Mouse (Mus musculus) central nervous system, embryonic 18 days (tissue): ENCODE results near the gene Olfr1564. TPM values are rescaled to one million over a fixed set of nuclear protein-coding genes. Genes with fewer than 3 reads are reported as not detected.

ENCODE experiments used
- polyA plus RNA-seq: library from polyadenylated mRNA; depleted of rRNA; stranded (reverse); fragments of >200 nt; gene quantifications from 2 replicates; pipeline ENCODE4 v1.2.3, GENCODE M21; 2012; rRNA removed

Gene Olfr1564
- polyA plus RNA-seq, result 0.33 and 0.41 TPM in 2 replicates

GRCm38 (mm10) chr17:33221590-33221989, at the start of gene Olfr1564:
Gene Olfr1564 (minus strand): TSS chr17:33221690.

GRCm38 (mm10) chr17:33264376-33264775, 42.9 kb upstream of the Olfr1564 start, which contains the start of gene Olfr63:
Gene Olfr63 (plus strand): TSS chr17:33264676.

GRCm38 (mm10) chr17:33254530-33255318, 33.2 kb upstream of the Olfr1564 start, which contains the start of gene Zfp955a:
Gene Zfp955a (minus strand): TSS chr17:33255145.

GRCm38 (mm10) chr17:33191002-33191401, 30.5 kb downstream of the Olfr1564 start, which contains the start of gene Olfr239:
Gene Olfr239 (plus strand): TSS chr17:33191302.

GRCm38 (mm10) chr17:33168147-33168546, 53.3 kb downstream of the Olfr1564 start, which contains the start of gene Olfr55:
Gene Olfr55 (plus strand): TSS chr17:33168447.

Other genes with a start within 250 kb of the Olfr1564 start
- gene Zfp952, start 228.6 kb downstream of the Olfr1564 start, polyA plus RNA-seq, result 14.3 and 14.7 TPM in 2 replicates
- 14.8 and 15.6 TPM in 2 replicates for gene Zfp763, start 188.3 kb downstream of the Olfr1564 start, polyA plus RNA-seq
- not detected in 2 replicates for gene 4921501E09Rik, start 153.6 kb downstream of the Olfr1564 start, polyA plus RNA-seq
- 18.3 and 21.0 TPM in 2 replicates for gene Zfp563, start 132.4 kb downstream of the Olfr1564 start, polyA plus RNA-seq
- 0.44 and 0.59 TPM in 2 replicates for gene Morc2b, start 82.0 kb downstream of the Olfr1564 start, polyA plus RNA-seq
- 0.01 TPM in 1 of 2 replicates, not detected in the other for gene Olfr55, start 53.2 kb downstream of the Olfr1564 start, polyA plus RNA-seq
- gene Olfr239, start 30.4 kb downstream of the Olfr1564 start, polyA plus RNA-seq, result not detected in 2 replicates
- 11.1 and 11.7 TPM in 2 replicates for gene Zfp955a, start 33.5 kb upstream of the Olfr1564 start, polyA plus RNA-seq
- gene Olfr63, start 43.0 kb upstream of the Olfr1564 start, polyA plus RNA-seq, result not detected in 2 replicates
- gene Zfp955b, start 67.9 kb upstream of the Olfr1564 start, polyA plus RNA-seq, result 13.2 and 13.4 TPM in 2 replicates
- 19.7 and 20.0 TPM in 2 replicates for gene Zfp81, start 137.2 kb upstream of the Olfr1564 start, polyA plus RNA-seq
- gene Zfp101, start 173.0 kb upstream of the Olfr1564 start, polyA plus RNA-seq, result 10.6 and 11.8 TPM in 2 replicates
- gene Actl9, start 211.2 kb upstream of the Olfr1564 start, polyA plus RNA-seq, result 0.05 and 0.12 TPM in 2 replicates